Mouse (Mus musculus) CH12.LX (cell line): ENCODE results near the gene Atrnl1.

Source experiments
- CHD2 ChIP-seq: IDR thresholded peaks from 2 replicates; pipeline ENCODE4 v1.6.1; 2011; ENCODE audit warnings: low read length, improper control_type of control experiment
- CTCF ChIP-seq, 2 experiments: IDR thresholded peaks in 1 of 2; conservative IDR thresholded peaks in 1 of 2; 2 replicates each; pipeline ENCODE4 v1.5.1; 2011 to 2012; ENCODE audit warnings: low read depth in 2 of 2, low read length in 2 of 2, improper control_type of control experiment in 1 of 2, inconsistent platforms in 1 of 2, mild to moderate bottlenecking in 1 of 2, moderate library complexity in 1 of 2
- ETS1 ChIP-seq: conservative IDR thresholded peaks from 2 replicates; pipeline ENCODE4 v1.6.1; 2012; ENCODE audit warnings: low read depth, mild to moderate bottlenecking, inconsistent platforms, low read length, improper control_type of control experiment, moderate library complexity
- HCFC1 ChIP-seq: IDR thresholded peaks from 2 replicates; pipeline ENCODE4 v1.6.1; 2012; ENCODE audit warnings: low read depth, mild to moderate bottlenecking, inconsistent platforms, low read length, improper control_type of control experiment
- MXI1 ChIP-seq: IDR thresholded peaks from 2 replicates; pipeline ENCODE4 v1.6.1; 2011; ENCODE audit warnings: mild to moderate bottlenecking, low read depth, low read length, improper control_type of control experiment
- MYC ChIP-seq: IDR thresholded peaks from 2 replicates; pipeline ENCODE4 v1.6.1; 2011; ENCODE audit warnings: low read depth, mild to moderate bottlenecking, improper control_type of control experiment, low read length
- NELFE ChIP-seq: IDR thresholded peaks from 2 replicates; pipeline ENCODE4 v1.6.1; 2011; ENCODE audit warnings: low read depth, low read length, improper control_type of control experiment
- POLR2A ChIP-seq: IDR thresholded peaks from 2 replicates; pipeline ENCODE4 v1.6.1; 2011; ENCODE audit warnings: low read depth, mild to moderate bottlenecking, improper control_type of control experiment, low read length
- RAD21 ChIP-seq: IDR thresholded peaks from 2 replicates; pipeline ENCODE4 v1.6.1; 2011; ENCODE audit warnings: low read depth, mild to moderate bottlenecking, low read length, improper control_type of control experiment, moderate library complexity
- SMC3 ChIP-seq: IDR thresholded peaks from 2 replicates; pipeline ENCODE4 v1.6.1; 2011; ENCODE audit warnings: low read depth, low read length, improper control_type of control experiment
- TCF12 ChIP-seq: IDR thresholded peaks from 2 replicates; pipeline ENCODE4 v1.6.1; 2014; ENCODE audit warnings: low read depth, mild to moderate bottlenecking, inconsistent platforms, low read length, improper control_type of control experiment
- UBTF ChIP-seq: IDR thresholded peaks from 2 replicates; pipeline ENCODE4 v1.6.1; 2012; ENCODE audit warnings: low read depth, mild to moderate bottlenecking, inconsistent platforms, low read length, improper control_type of control experiment, moderate library complexity
- USF1 ChIP-seq: IDR thresholded peaks from 2 replicates; pipeline ENCODE4 v1.6.1; 2014; ENCODE audit warnings: low read depth, mild to moderate bottlenecking, inconsistent platforms, low read length, improper control_type of control experiment
- USF2 ChIP-seq: conservative IDR thresholded peaks from 2 replicates; pipeline ENCODE4 v1.6.1; 2011; ENCODE audit warnings: low read depth, low read length, improper control_type of control experiment

- TF ChIP-seq CTCF (conservative IDR thresholded peaks at IDR 0.05 in 1 of 2, IDR thresholded peaks at IDR 0.05 in 1 of 2; ENCODE audit: low read depth in 2 of 2, low read length in 2 of 2) (no peak), HCFC1 (no peak), RAD21 (no peak), USF1 (no peak), CHD2 (no peak), POLR2A (no peak), TCF12 (no peak), NELFE (no peak), MYC (no peak), USF2 (no peak), SMC3 (no peak), UBTF (no peak), MXI1 (no peak), ETS1 (no peak)
These were observed 338.6 kb downstream of the Atrnl1 start for GRCm38 (mm10) chr19:57949260-57949917.
